Mouse (Mus musculus): ENCODE results near the gene Ugt1a8.

GRCm38 (mm10) chr1:88186325-88186935, 98.8 kb downstream of the Ugt1a8 start:
- no peak for TF ChIP-seq POLR2A (IDR thresholded peaks at IDR 0.05; ENCODE audit: extremely low read depth, insufficient read depth, low read length)
- no peak for TF ChIP-seq CTCF (IDR thresholded peaks at IDR 0.05; ENCODE audit: low read depth, low read length)
